Mouse (Mus musculus): ENCODE data around the gene Plekhj1.

- TF ChIP-seq POLR2A (IDR thresholded peaks at IDR 0.05; ENCODE audit: extremely low read depth, insufficient read depth, low read length) (no peak), CTCF (IDR thresholded peaks at IDR 0.05; ENCODE audit: low read depth, low read length) (no peak)
Measured at GRCm38 (mm10) chr10:80790761-80791404, 7.5 kb downstream of the Plekhj1 start.
